Mouse (Mus musculus): Measurements from ENCODE around the gene Saa3.
"Not testable (repeated sequence)": the region's sequence is repeated elsewhere in the genome, so short reads cannot be mapped to it uniquely, and the experiment has no call there.

Saa3 gene

GRCm38 (mm10) chr7:46715600-46715999 lies at the start of gene Saa3:
Gene Saa3, minus strand, starts transcription at chr7:46715700.
- DNase-seq (ENCODE audit: low spot score): no peak

GRCm38 (mm10) chr7:46764672-46765071 lies 49.2 kb upstream of the Saa3 start:
- DNase-seq (ENCODE audit: low spot score): no peak

- no peak for DNase-seq (ENCODE audit: low spot score)
These were observed 47.1 kb upstream of the Saa3 start for GRCm38 (mm10) chr7:46762601-46763000.

- no peak for DNase-seq (ENCODE audit: low spot score)
These were observed 45.7 kb upstream of the Saa3 start for GRCm38 (mm10) chr7:46761049-46761795.

- DNase-seq (ENCODE audit: low spot score): no peak
These were observed 36.0 kb upstream of the Saa3 start, which contains the start of gene Saa2 for GRCm38 (mm10) chr7:46751490-46751889. Gene Saa2, plus strand, starts transcription at chr7:46751790.

- no peak for DNase-seq (ENCODE audit: low spot score)
These were observed 33.0 kb upstream of the Saa3 start for GRCm38 (mm10) chr7:46748459-46748858.

GRCm38 (mm10) chr7:46746381-46746780 lies 30.9 kb upstream of the Saa3 start:
- no peak for DNase-seq (ENCODE audit: low spot score)

GRCm38 (mm10) chr7:46745816-46746215 lies 30.3 kb upstream of the Saa3 start:
- no peak for DNase-seq (ENCODE audit: low spot score)

GRCm38 (mm10) chr7:46742880-46743279 lies 27.4 kb upstream of the Saa3 start, which contains the start of gene Saa1:
Gene Saa1, minus strand, starts transcription at chr7:46742980.
- not testable (repeated sequence) for DNase-seq (ENCODE audit: low spot score)

- DNase-seq (ENCODE audit: low spot score): not testable (repeated sequence)
These were observed 24.5 kb upstream of the Saa3 start for GRCm38 (mm10) chr7:46740041-46740440.

GRCm38 (mm10) chr7:46738561-46739460 lies 23.3 kb upstream of the Saa3 start:
- DNase-seq (ENCODE audit: low spot score): no peak

- DNase-seq (ENCODE audit: low spot score): no peak
These were observed 19.5 kb upstream of the Saa3 start for GRCm38 (mm10) chr7:46734983-46735382.

- DNase-seq (ENCODE audit: low spot score): no peak
These were observed 17.0 kb upstream of the Saa3 start, which contains the start of gene Saa4 for GRCm38 (mm10) chr7:46732458-46732857. Gene Saa4, minus strand, starts transcription at chr7:46732603.

- no peak for DNase-seq (ENCODE audit: low spot score)
These were observed 12.1 kb upstream of the Saa3 start for GRCm38 (mm10) chr7:46727584-46727983.

- no peak for DNase-seq (ENCODE audit: low spot score)
These were observed 8.9 kb upstream of the Saa3 start for GRCm38 (mm10) chr7:46724396-46724795.

- no peak for DNase-seq (ENCODE audit: low spot score)
These were observed 8.3 kb upstream of the Saa3 start for GRCm38 (mm10) chr7:46723849-46724248.

- DNase-seq (ENCODE audit: low spot score): no peak
These were observed 7.9 kb upstream of the Saa3 start for GRCm38 (mm10) chr7:46723354-46723753.

- no peak for DNase-seq (ENCODE audit: low spot score)
These were observed 5.0 kb upstream of the Saa3 start for GRCm38 (mm10) chr7:46720460-46720859.

GRCm38 (mm10) chr7:46719526-46719925 lies 4.0 kb upstream of the Saa3 start:
- no peak for DNase-seq (ENCODE audit: low spot score)

- no peak for DNase-seq (ENCODE audit: low spot score)
These were observed 3.2 kb upstream of the Saa3 start for GRCm38 (mm10) chr7:46718591-46719270.

- no peak for DNase-seq (ENCODE audit: low spot score)
These were observed 1.4 kb upstream of the Saa3 start for GRCm38 (mm10) chr7:46716897-46717296.

- DNase-seq (ENCODE audit: low spot score): no peak
These were observed 982 bp downstream of the Saa3 start for GRCm38 (mm10) chr7:46714518-46714917.

All from left cerebral cortex, adult 11 months (tissue).